In the genomic region with DNA sequence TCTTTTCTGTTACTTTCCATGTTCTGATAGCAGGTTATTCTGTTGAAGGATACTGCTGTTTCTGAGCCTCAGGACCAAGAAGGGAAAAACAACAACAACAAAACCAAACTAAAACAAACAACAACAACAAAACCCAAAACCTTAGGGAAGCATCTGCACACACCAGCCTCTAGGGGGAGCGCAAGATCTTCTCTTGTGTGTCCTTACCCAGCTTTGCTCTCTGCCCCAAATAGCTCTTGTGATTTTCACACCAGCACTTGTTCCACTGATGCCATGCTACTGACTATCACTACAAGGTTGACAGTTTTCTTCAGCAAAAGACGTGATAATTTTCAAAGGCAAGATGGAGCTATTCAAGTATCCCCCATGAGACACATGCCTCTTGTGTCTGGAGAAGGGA, we compare ENCODE assay signal across 9 mouse cellular contexts. TPM values are rescaled to one million over a fixed set of nuclear protein-coding genes. Genes with fewer than 3 reads are reported as not detected.
DNase-seq lines count a peak whose midpoint lies in the region; ATAC-seq and TF ChIP-seq lines count a peak whose summit lies in the region.
"Had no signal": no experiment of that assay in that cellular context is flagged by ENCODE, and none has a peak within 500 bp of the region (broad histone marks: within the 10 kb centered on the region; RNA-seq: fewer than 3 reads in every experiment).

No protein-coding gene starts in this region.

- ATAC-seq in frontal cortex, adult (ENCODE audit: low TSS enrichment), result peak; percentile 91
- no peak for ATAC-seq in erythroblast, adult 5-6 weeks (replicated peaks; ENCODE audit: low FRiP score, poor library complexity, severe bottlenecking)

- TF ChIP-seq CTCF in brain, embryonic 14.5 days (IDR thresholded peaks at IDR 0.05; ENCODE audit: borderline replicate concordance, extremely low read depth, insufficient read depth, insufficient read length), result peak; percentile 81; the same call in 1 of the 2 replicates

- no peak for TF ChIP-seq POLR2A in brain, embryonic 14.5 days (IDR thresholded peaks at IDR 0.05; ENCODE audit: borderline replicate concordance, extremely low read depth, insufficient read depth, insufficient read length, poor library complexity, severe bottlenecking)

- intact Hi-C loops in left cerebral cortex, postnatal 4 days (cut with DNase I), result no loop called here
- intact Hi-C loops in gastrocnemius, postnatal 14 days (cut with DNase I; ENCODE audit: low total_unique reads), result no loop called here

- DNase-seq in left cerebral cortex, adult 18-20 months (ENCODE audit: low spot score in 2 of 2), result peak; percentile 36 to 39
- no peak for DNase-seq in left cerebral cortex, adult 8-10 months (ENCODE audit: low spot score in 2 of 2)
- DNase-seq in MEL-GATA-1-ER (ENCODE audit: extremely low read depth, low read depth), result peak; percentile 1
- DNase-seq in brain, embryonic 14.5 days (ENCODE audit: low read depth), result peak; percentile 82
- peak; percentile 32 for DNase-seq in left cerebral cortex, postnatal 4 days
- DNase-seq in gastrocnemius, postnatal 14 days, result no peak

RNA-seq across cellular contexts. Expression of a gene that starts 59.8 kb away (rescaled TPM):
- 10 to 100 TPM; 59.2 to 60.6 TPM for total RNA-seq in left cerebral cortex, adult 18-20 months (2021)
- 10 to 100 TPM; 55.7 to 67.4 (median 61.4) TPM for total RNA-seq in left cerebral cortex, adult 8-10 months (2022)
- polyA plus RNA-seq in brain, embryonic 14.5 days (2012; rRNA removed), result 11.9 and 22.3 TPM in 2 replicates
- 10 to 100 TPM; 82.7 to 83.1 TPM for total RNA-seq in left cerebral cortex, postnatal 4 days (2021)
- not detected in 2 replicates for total RNA-seq in erythroblast, adult 5-6 weeks (2015; ENCODE audit: low replicate concordance)
- not detected in 2 replicates for total RNA-seq in erythroblast, adult 5-6 weeks (2017; ENCODE audit: low replicate concordance)
- not detected for total RNA-seq in gastrocnemius, postnatal 14 days (2021)
- polyA plus RNA-seq: liver, embryonic 16.5 days had no signal

Comparison
In these comparisons a context has a peak if more than half of its experiments do, and no peak if none do; other contexts are left out.
1. DNase-seq: peak in left cerebral cortex, adult 18-20 months (2 of 2), MEL-GATA-1-ER (single experiment), brain, embryonic 14.5 days (single experiment) and left cerebral cortex, postnatal 4 days (single experiment); none in left cerebral cortex, adult 8-10 months (0 of 2) and gastrocnemius, postnatal 14 days (single experiment).
2. RNA of a gene that starts 59.8 kb away (total RNA-seq): 82.7 to 83.1 TPM in left cerebral cortex, postnatal 4 days, 55.7 to 67.4 TPM in left cerebral cortex, adult 8-10 months and 59.2 to 60.6 TPM in left cerebral cortex, adult 18-20 months; not detected in gastrocnemius, postnatal 14 days and not detected in erythroblast, adult 5-6 weeks; every median in the first group is over 10 times any median in the second.